Mouse (Mus musculus): ENCODE measurements around the gene Scarf2. TPM values are rescaled to one million over a fixed set of nuclear protein-coding genes. Genes with fewer than 3 reads are reported as not detected.

Scarf2 gene
- total and polyA plus RNA-seq, 3 experiments = not detected

DNA sequence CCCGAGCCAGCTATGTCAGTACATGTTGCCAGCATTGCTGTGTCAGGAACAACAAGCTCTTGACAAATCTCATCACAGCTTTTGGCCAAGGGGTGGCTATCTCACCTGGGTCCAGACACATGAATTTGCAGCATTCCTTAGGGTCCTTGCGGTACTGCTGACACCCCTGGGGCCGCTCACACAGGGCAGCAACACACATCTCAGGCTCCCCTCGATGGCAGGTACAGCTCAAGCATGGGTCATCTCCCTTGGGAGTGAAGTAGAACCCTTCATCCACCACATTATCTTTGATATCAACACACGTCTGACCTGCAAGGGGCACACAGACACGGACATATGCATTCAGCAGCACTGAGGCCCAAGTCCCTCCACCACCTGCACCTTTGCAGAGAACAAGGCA lies 52.4 kb downstream of the Scarf2 start:
- no peak overlapping the region for H3K4me3 ChIP-seq (ENCODE audit: low read depth, low read length)
- no peak for TF ChIP-seq TAL1 (conservative IDR thresholded peaks at IDR 0.05; ENCODE audit: low read depth, low read length)
- TF ChIP-seq GATA2 (IDR thresholded peaks at IDR 0.05; ENCODE audit: borderline replicate concordance, low read depth, low read length) = no peak
- no peak for TF ChIP-seq GATA1 (IDR thresholded peaks at IDR 0.05; ENCODE audit: borderline replicate concordance, low read length)
- no peak for TF ChIP-seq POLR2AphosphoS5 (IDR thresholded peaks at IDR 0.05; ENCODE audit: insufficient replicate concordance, low read depth, low read length)
- no peak for TF ChIP-seq CTCF (IDR thresholded peaks at IDR 0.05; ENCODE audit: low read depth, low read length)
- H3K4me1 ChIP-seq (ENCODE audit: insufficient read depth, low read depth, low read length) = peaks cover 3% of the 10 kb centered on the region; the same call in 1 of the 2 replicates
- H3K9me3 ChIP-seq (replicated peaks) = no peaks in the 10 kb centered on the region
- H3K36me3 ChIP-seq (replicated peaks) = peaks cover 95% of the 10 kb centered on the region
- no peak for ATAC-seq (ENCODE audit: extremely low read depth, insufficient number of reproducible peaks, low FRiP score, poor library complexity, severe bottlenecking)
- no peaks in the 10 kb centered on the region for H3K27me3 ChIP-seq (ENCODE audit: insufficient read depth, low read length)
- DNase-seq (ENCODE audit: low spot score) = no peak

DNA sequence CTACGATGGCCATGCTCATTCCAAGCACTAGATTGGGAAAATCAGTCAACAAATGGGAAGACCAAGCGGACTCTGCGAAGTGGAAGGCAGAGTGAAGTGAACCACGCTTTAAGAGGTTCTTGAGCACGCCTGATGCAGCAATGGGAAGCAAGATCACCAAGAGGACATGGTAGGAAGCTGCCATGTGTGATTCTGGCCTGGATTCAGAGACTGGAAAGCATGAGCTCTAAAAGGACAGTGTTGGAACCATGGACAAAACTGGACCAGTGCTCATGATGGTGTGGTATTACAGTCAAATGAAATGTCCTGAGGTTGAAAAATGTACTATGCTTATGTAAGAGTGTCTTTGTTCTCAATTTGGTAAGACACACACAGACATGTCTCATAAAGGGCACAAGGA lies 54.2 kb downstream of the Scarf2 start:
- Histone ChIP-seq H3K36me3 (replicated peaks) (peaks cover 92% of the 10 kb centered on the region), H3K27me3 (ENCODE audit: insufficient read depth, low read length) (no peaks in the 10 kb centered on the region), H3K4me3 (ENCODE audit: low read depth, low read length) (no peak overlapping the region), H3K9me3 (replicated peaks) (no peaks in the 10 kb centered on the region), H3K4me1 (ENCODE audit: insufficient read depth, low read depth, low read length) (peaks cover 3% of the 10 kb centered on the region; the same call in 1 of the 2 replicates)
- ATAC-seq (ENCODE audit: extremely low read depth, insufficient number of reproducible peaks, low FRiP score, poor library complexity, severe bottlenecking) (no peak), DNase-seq (ENCODE audit: low spot score) (no peak)
- no peak for TF ChIP-seq TAL1 (conservative IDR thresholded peaks at IDR 0.05; ENCODE audit: low read depth, low read length)
- TF ChIP-seq CTCF (IDR thresholded peaks at IDR 0.05; ENCODE audit: low read depth, low read length) = no peak
- TF ChIP-seq POLR2AphosphoS5 (IDR thresholded peaks at IDR 0.05; ENCODE audit: insufficient replicate concordance, low read depth, low read length) = no peak
- TF ChIP-seq GATA2 (IDR thresholded peaks at IDR 0.05; ENCODE audit: borderline replicate concordance, low read depth, low read length) = no peak

DNA sequence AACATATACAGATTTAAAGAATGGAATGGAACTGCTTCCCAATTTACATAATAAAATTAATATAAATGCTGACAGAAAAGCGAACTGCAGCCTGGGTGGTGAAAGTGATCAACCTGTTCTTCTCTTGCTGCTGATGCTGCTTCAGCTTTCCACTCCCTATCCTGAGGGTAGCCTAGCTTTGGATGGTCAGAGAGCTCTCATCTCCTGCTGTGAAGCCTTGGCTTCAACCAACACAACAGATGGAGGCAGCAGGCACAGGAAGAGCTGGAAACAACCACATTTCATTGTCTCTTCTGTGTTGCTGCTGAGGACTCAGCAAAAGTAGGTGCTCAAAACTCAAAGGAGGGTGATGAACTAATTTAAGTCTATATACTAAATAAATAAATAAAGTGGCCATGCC lies 54.8 kb downstream of the Scarf2 start:
- Histone ChIP-seq H3K9me3 (replicated peaks) (no peaks in the 10 kb centered on the region), H3K36me3 (replicated peaks) (peaks cover 92% of the 10 kb centered on the region), H3K4me3 (ENCODE audit: low read depth, low read length) (no peak overlapping the region), H3K27me3 (ENCODE audit: insufficient read depth, low read length) (no peaks in the 10 kb centered on the region), H3K4me1 (ENCODE audit: insufficient read depth, low read depth, low read length) (peaks cover 3% of the 10 kb centered on the region; the same call in 1 of the 2 replicates)
- DNase-seq (ENCODE audit: low spot score) (no peak), ATAC-seq (ENCODE audit: extremely low read depth, insufficient number of reproducible peaks, low FRiP score, poor library complexity, severe bottlenecking) (no peak)
- TF ChIP-seq POLR2AphosphoS5 (IDR thresholded peaks at IDR 0.05; ENCODE audit: insufficient replicate concordance, low read depth, low read length) = no peak
- no peak for TF ChIP-seq TAL1 (conservative IDR thresholded peaks at IDR 0.05; ENCODE audit: low read depth, low read length)
- TF ChIP-seq GATA1 (IDR thresholded peaks at IDR 0.05; ENCODE audit: borderline replicate concordance, low read length) = no peak
- TF ChIP-seq CTCF (IDR thresholded peaks at IDR 0.05; ENCODE audit: low read depth, low read length) = no peak
- TF ChIP-seq GATA2 (IDR thresholded peaks at IDR 0.05; ENCODE audit: borderline replicate concordance, low read depth, low read length) = no peak

DNA sequence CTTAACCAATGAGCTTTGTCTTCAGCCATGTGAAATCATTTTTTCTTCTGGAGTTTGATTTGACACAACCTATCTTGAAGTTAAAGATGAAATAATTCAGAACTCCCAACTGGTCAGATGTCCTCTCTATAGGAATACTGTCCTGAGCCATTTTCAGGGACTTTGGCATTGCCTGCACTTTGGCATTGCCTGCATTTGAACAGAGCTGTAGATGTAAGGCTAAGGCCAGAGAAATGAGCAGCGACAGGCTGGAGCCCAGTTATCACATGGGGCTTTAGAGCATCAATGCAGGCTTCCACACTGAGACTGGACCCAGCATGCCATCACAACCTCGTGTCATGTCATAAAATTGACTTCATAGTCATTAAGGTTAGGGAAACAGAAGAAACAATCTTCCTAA lies 56.2 kb downstream of the Scarf2 start:
- TF ChIP-seq CTCF (IDR thresholded peaks at IDR 0.05; ENCODE audit: low read depth, low read length) (no peak), GATA1 (IDR thresholded peaks at IDR 0.05; ENCODE audit: borderline replicate concordance, low read length) (no peak), GATA2 (IDR thresholded peaks at IDR 0.05; ENCODE audit: borderline replicate concordance, low read depth, low read length) (no peak), TAL1 (conservative IDR thresholded peaks at IDR 0.05; ENCODE audit: low read depth, low read length) (no peak), POLR2AphosphoS5 (IDR thresholded peaks at IDR 0.05; ENCODE audit: insufficient replicate concordance, low read depth, low read length) (no peak)
- Histone ChIP-seq H3K27me3 (ENCODE audit: insufficient read depth, low read length) (no peaks in the 10 kb centered on the region), H3K36me3 (replicated peaks) (peaks cover 92% of the 10 kb centered on the region), H3K4me1 (ENCODE audit: insufficient read depth, low read depth, low read length) (peaks cover 3% of the 10 kb centered on the region; the same call in 1 of the 2 replicates), H3K9me3 (replicated peaks) (no peaks in the 10 kb centered on the region), H3K4me3 (ENCODE audit: low read depth, low read length) (no peak overlapping the region)
- ATAC-seq (ENCODE audit: extremely low read depth, insufficient number of reproducible peaks, low FRiP score, poor library complexity, severe bottlenecking) (no peak), DNase-seq (ENCODE audit: low spot score) (no peak)

DNA sequence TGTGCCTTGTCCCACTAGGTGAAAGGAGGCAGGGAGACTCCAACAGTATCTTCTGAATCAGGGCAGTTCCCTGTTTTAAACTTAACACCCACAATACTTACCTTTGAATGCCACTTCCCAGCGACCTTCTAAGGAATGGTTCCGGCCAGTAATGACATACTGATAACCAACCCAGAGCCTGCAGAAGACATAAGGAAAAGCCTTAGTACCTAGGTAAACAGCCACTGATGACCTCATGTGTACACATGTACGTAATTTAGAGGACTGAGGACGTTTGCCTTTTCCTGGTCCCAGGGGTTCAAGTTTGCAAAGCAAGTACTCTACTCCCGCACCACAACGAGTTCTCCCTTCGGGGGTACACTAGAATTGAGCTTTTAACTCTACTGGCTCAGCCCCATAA lies 60.1 kb downstream of the Scarf2 start:
- no peak for ATAC-seq (ENCODE audit: extremely low read depth, insufficient number of reproducible peaks, low FRiP score, poor library complexity, severe bottlenecking)
- TF ChIP-seq TAL1 (conservative IDR thresholded peaks at IDR 0.05; ENCODE audit: low read depth, low read length) (no peak), POLR2AphosphoS5 (IDR thresholded peaks at IDR 0.05; ENCODE audit: insufficient replicate concordance, low read depth, low read length) (no peak), GATA2 (IDR thresholded peaks at IDR 0.05; ENCODE audit: borderline replicate concordance, low read depth, low read length) (no peak), CTCF (IDR thresholded peaks at IDR 0.05; ENCODE audit: low read depth, low read length) (no peak), GATA1 (IDR thresholded peaks at IDR 0.05; ENCODE audit: borderline replicate concordance, low read length) (no peak)
- Histone ChIP-seq H3K4me1 (ENCODE audit: insufficient read depth, low read depth, low read length) (peaks cover under 1% of the 10 kb centered on the region; the same call in 1 of the 2 replicates), H3K27me3 (ENCODE audit: insufficient read depth, low read length) (no peaks in the 10 kb centered on the region), H3K36me3 (replicated peaks) (peaks cover 92% of the 10 kb centered on the region), H3K4me3 (ENCODE audit: low read depth, low read length) (no peak overlapping the region), H3K9me3 (replicated peaks) (no peaks in the 10 kb centered on the region)
- no peak for DNase-seq (ENCODE audit: low spot score)

Other genes with a start within 250 kb of the Scarf2 start
- 0.53 TPM in 1 of 2 replicates, not detected in the other for gene Lrrc74b, start 236.0 kb upstream of the Scarf2 start, total RNA-seq (2014; fragmentation: Nextera tagmentation)
- 0.17 and 0.33 TPM in 2 replicates for gene Lrrc74b, start 236.0 kb upstream of the Scarf2 start, total RNA-seq (2017)
- gene Lrrc74b, start 236.0 kb upstream of the Scarf2 start, polyA plus RNA-seq (2012) = 0.03 TPM in 1 of 2 replicates, not detected in the other
- not detected in 2 replicates for gene P2rx6, start 235.4 kb upstream of the Scarf2 start, total RNA-seq (2014; fragmentation: Nextera tagmentation)
- 0.11 and 0.12 TPM in 2 replicates for gene P2rx6, start 235.4 kb upstream of the Scarf2 start, total RNA-seq (2017)
- not detected in 2 replicates for gene P2rx6, start 235.4 kb upstream of the Scarf2 start, polyA plus RNA-seq (2012)
- not detected in 2 replicates for gene Slc7a4, start 214.1 kb upstream of the Scarf2 start, total RNA-seq (2014; fragmentation: Nextera tagmentation)
- gene Slc7a4, start 214.1 kb upstream of the Scarf2 start, total RNA-seq (2017) = 0.05 TPM in 1 of 2 replicates, not detected in the other
- gene Slc7a4, start 214.1 kb upstream of the Scarf2 start, polyA plus RNA-seq (2012) = not detected in 2 replicates
- 55.5 and 78.9 TPM in 2 replicates for gene Smpd4, start 177.9 kb upstream of the Scarf2 start, total RNA-seq (2014; fragmentation: Nextera tagmentation)
- gene Smpd4, start 177.9 kb upstream of the Scarf2 start, total RNA-seq (2017) = 38.5 and 44.4 TPM in 2 replicates
- gene Smpd4, start 177.9 kb upstream of the Scarf2 start, polyA plus RNA-seq (2012) = 12.6 and 24.5 TPM in 2 replicates
- not detected in 2 replicates for gene Ccdc74a, start 150.8 kb upstream of the Scarf2 start, total RNA-seq (2014; fragmentation: Nextera tagmentation)
- 3.7 and 4.2 TPM in 2 replicates for gene Ccdc74a, start 150.8 kb upstream of the Scarf2 start, total RNA-seq (2017)
- 0.98 and 1.8 TPM in 2 replicates for gene Ccdc74a, start 150.8 kb upstream of the Scarf2 start, polyA plus RNA-seq (2012)
- 80.8 and 97.0 TPM in 2 replicates for gene Med15, start 64.4 kb upstream of the Scarf2 start, total RNA-seq (2014; fragmentation: Nextera tagmentation)
- 20.3 and 23.4 TPM in 2 replicates for gene Med15, start 64.4 kb upstream of the Scarf2 start, total RNA-seq (2017)
- 221 and 227 TPM in 2 replicates for gene Med15, start 64.4 kb upstream of the Scarf2 start, polyA plus RNA-seq (2012)
- not detected in 2 replicates for gene Klhl22, start 37.7 kb upstream of the Scarf2 start, total RNA-seq (2014; fragmentation: Nextera tagmentation)
- gene Klhl22, start 37.7 kb upstream of the Scarf2 start, total RNA-seq (2017) = 0.06 and 2.1 TPM in 2 replicates
- not detected in 2 replicates for gene Klhl22, start 37.7 kb upstream of the Scarf2 start, polyA plus RNA-seq (2012)
- gene B830017H08Rik, start 35.8 kb downstream of the Scarf2 start, total RNA-seq (2014; fragmentation: Nextera tagmentation) = not detected in 2 replicates
- 0.33 TPM in 1 of 2 replicates, not detected in the other for gene B830017H08Rik, start 35.8 kb downstream of the Scarf2 start, total RNA-seq (2017)
- gene B830017H08Rik, start 35.8 kb downstream of the Scarf2 start, polyA plus RNA-seq (2012) = 0.17 and 0.23 TPM in 2 replicates
- 2.3 and 2.4 TPM in 2 replicates for gene Car15, start 41.1 kb downstream of the Scarf2 start, total RNA-seq (2014; fragmentation: Nextera tagmentation)
- 2.3 and 3.3 TPM in 2 replicates for gene Car15, start 41.1 kb downstream of the Scarf2 start, total RNA-seq (2017)
- 0.13 and 0.89 TPM in 2 replicates for gene Car15, start 41.1 kb downstream of the Scarf2 start, polyA plus RNA-seq (2012)
- gene Gm20518, start 94.4 kb downstream of the Scarf2 start, total RNA-seq (2014; fragmentation: Nextera tagmentation) = 0.75 and 1.0 TPM in 2 replicates
- gene Gm20518, start 94.4 kb downstream of the Scarf2 start, total RNA-seq (2017) = 0.52 and 1.0 TPM in 2 replicates
- 0.09 and 0.17 TPM in 2 replicates for gene Gm20518, start 94.4 kb downstream of the Scarf2 start, polyA plus RNA-seq (2012)
- gene Tssk1, start 96.9 kb downstream of the Scarf2 start, total RNA-seq (2014; fragmentation: Nextera tagmentation) = not detected in 2 replicates
- 0.16 TPM in 1 of 2 replicates, not detected in the other for gene Tssk1, start 96.9 kb downstream of the Scarf2 start, total RNA-seq (2017)
- not detected in 2 replicates for gene Tssk1, start 96.9 kb downstream of the Scarf2 start, polyA plus RNA-seq (2012)
- gene Dgcr2, start 101.3 kb downstream of the Scarf2 start, total RNA-seq (2014; fragmentation: Nextera tagmentation) = 20.5 and 23.2 TPM in 2 replicates
- gene Dgcr2, start 101.3 kb downstream of the Scarf2 start, total RNA-seq (2017) = 25.5 and 32.2 TPM in 2 replicates
- 16.5 and 27.8 TPM in 2 replicates for gene Dgcr2, start 101.3 kb downstream of the Scarf2 start, polyA plus RNA-seq (2012)
- gene Tssk2, start 101.4 kb downstream of the Scarf2 start, total RNA-seq (2014; fragmentation: Nextera tagmentation) = not detected in 2 replicates
- gene Tssk2, start 101.4 kb downstream of the Scarf2 start, total RNA-seq (2017) = 0.23 TPM in 1 of 2 replicates, not detected in the other
- not detected in 2 replicates for gene Tssk2, start 101.4 kb downstream of the Scarf2 start, polyA plus RNA-seq (2012)
- gene Ess2, start 114.1 kb downstream of the Scarf2 start, total RNA-seq (2014; fragmentation: Nextera tagmentation) = 13.7 and 19.3 TPM in 2 replicates
- 29.1 and 31.0 TPM in 2 replicates for gene Ess2, start 114.1 kb downstream of the Scarf2 start, total RNA-seq (2017)
- 25.6 and 27.6 TPM in 2 replicates for gene Ess2, start 114.1 kb downstream of the Scarf2 start, polyA plus RNA-seq (2012)
- not detected in 2 replicates for gene Gsc2, start 117.8 kb downstream of the Scarf2 start, total RNA-seq (2014; fragmentation: Nextera tagmentation)
- not detected in 2 replicates for gene Gsc2, start 117.8 kb downstream of the Scarf2 start, total RNA-seq (2017)
- not detected in 2 replicates for gene Gsc2, start 117.8 kb downstream of the Scarf2 start, polyA plus RNA-seq (2012)
- gene Slc25a1, start 130.9 kb downstream of the Scarf2 start, total RNA-seq (2014; fragmentation: Nextera tagmentation) = 47.5 and 57.3 TPM in 2 replicates
- gene Slc25a1, start 130.9 kb downstream of the Scarf2 start, total RNA-seq (2017) = 76.4 and 92.8 TPM in 2 replicates
- gene Slc25a1, start 130.9 kb downstream of the Scarf2 start, polyA plus RNA-seq (2012) = 209 and 244 TPM in 2 replicates
- not detected in 2 replicates for gene Vpreb2, start 183.1 kb downstream of the Scarf2 start, total RNA-seq (2014; fragmentation: Nextera tagmentation)
- gene Vpreb2, start 183.1 kb downstream of the Scarf2 start, total RNA-seq (2017) = not detected in 2 replicates
- gene Vpreb2, start 183.1 kb downstream of the Scarf2 start, polyA plus RNA-seq (2012) = not detected in 2 replicates

Measured in G1E (cell line).